Mouse (Mus musculus) left cerebral cortex, adult 11 months (tissue): ENCODE measurements around the gene Arl6ip4.
A peak's percentile ranks its signal among the peaks of the same experiment; 100 is the strongest.

ENCODE experiments used
- DNase-seq: peaks from one replicate; pipeline ENCODE4 v3.0.0; 2022; ENCODE audit warnings: low spot score

The Arl6ip4 gene

DNA sequence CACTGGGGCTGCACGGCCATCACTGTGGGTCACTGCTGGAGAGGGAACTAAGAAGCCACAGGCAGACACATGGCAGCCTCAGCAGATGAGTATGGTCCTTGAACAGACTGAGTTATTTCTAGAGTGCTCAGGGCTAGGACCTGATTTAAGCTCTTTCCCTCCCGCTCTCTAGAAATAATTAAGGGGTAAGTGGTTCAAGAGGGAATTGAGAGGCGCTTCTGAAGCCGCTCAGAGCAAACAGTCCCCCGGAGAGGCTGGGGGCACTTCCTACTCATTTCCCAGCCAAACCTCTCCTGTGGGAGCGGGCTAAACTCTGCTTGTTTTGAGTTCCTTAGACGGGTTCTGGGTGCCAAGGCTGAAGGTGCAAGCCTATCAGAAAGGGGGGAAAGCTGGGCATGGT is 35.0 kb downstream of the Arl6ip4 start:
- no peak for DNase-seq

DNA sequence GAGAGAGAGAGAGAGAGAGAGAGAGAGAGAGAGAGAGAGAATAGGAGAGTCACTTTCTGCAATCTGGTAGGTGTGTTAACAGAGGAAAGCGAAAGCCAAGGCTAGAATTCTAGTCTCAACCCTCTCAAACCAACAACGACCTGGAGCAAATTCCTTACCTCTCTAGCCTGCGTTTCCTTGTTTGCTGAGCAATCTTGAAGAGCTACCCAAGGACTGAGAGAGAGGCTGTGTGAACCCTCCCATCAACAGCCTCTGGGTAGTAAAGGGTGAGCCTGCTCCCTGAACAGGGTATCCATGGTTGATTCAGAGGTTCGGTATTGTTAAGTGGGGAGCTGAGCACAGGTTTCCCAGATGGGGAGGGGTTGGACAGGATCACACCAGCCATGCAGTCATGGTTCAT is 36.8 kb downstream of the Arl6ip4 start:
- no peak for DNase-seq

DNA sequence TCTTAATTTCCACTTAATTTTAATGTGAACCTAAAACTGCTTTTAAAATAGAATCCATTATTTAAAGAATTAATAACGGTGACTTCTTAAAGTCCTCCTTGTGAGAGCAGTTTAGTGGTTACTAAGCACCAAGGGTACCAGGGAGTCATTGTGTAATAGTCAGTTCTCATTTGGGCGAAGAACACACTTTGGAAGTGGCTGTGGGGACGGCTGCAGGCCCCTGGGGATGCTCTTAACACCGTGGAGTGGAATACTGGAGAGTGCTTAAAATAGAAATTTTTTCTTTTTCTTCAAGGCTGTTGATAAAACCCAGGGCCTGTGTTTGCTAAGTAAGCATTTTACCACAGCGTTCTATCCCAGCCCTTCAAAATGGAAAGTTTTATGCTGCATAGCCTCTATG is 40.1 kb downstream of the Arl6ip4 start:
- no peak for DNase-seq

DNA sequence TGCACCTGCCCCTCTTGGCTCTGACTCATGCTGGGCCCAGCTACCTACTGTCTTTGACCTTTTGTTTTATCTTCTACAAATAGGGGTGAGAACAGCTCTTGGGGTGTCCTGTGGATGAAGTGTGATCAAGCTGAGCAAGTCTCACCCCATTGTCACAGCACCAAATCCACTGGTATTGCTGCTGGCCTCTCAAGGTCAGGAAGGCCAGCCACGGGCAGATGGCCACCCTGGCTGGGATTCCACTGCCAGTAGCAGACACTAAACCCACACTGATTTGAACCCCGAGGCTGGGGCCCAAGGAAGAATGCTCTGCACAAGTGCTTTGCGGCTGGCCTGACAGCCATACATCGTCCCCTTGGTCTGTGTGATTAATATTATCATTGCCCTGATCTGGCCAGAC is 42.4 kb downstream of the Arl6ip4 start:
- DNase-seq: no peak

DNA sequence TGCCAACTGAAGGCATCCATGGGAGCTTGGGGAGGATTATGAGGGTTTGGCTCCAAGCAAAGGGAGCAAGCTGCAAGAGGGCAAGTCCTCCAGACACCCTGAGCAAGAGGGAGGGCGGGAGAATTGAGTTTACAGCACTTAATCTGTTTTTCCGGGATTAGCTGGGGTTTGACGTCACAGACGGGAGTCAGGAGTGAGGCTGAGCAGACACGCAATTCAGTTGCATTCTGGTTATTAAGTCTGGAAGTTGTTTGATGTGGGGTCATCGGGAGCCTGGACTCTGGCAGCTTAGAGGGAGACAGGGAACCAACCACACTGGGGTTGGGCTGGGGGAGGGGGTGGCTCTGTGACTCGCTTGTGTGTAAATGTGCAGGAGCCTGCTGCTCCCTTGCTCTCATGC is 43.6 kb downstream of the Arl6ip4 start:
- no peak for DNase-seq

DNA sequence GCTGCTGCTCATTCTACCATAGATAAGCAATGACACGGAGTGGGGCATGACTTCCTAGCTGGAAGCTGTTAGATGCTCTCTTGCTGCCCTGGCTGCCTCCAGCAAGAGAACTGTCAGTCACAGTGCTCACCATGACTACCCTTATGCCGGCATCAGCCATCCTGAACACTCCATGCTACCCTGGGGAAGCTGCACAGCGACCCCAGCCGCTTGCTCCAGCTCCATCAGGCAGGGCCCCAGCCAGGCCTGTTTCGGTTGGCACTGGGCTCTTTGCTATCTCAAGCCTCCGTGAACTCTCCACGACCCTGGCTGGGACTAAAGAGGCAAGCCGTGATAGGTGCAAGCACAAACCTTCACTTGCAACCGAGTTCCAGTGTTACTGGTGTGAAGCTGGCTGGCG is 45.9 kb downstream of the Arl6ip4 start:
- DNase-seq: no peak

DNA sequence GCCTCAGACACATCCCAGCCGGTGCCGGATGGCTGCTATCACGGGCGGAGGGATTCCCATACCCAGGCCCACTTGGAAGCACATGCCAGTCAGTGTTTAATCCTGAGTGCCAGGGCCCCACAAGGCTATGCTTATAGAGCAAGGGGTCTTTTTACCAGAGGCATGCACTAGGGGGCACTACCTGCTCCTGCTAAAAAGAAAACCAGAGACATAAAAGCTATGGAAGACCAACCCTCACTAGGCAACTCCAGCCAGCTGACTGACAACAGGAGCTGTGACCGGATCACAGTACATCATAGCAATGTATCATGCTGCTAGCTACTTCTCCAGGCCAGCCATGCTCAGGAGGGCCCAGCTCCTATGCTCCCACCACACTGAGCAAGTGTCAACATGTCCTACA is 46.7 kb downstream of the Arl6ip4 start:
- DNase-seq: peak; percentile 62

DNA sequence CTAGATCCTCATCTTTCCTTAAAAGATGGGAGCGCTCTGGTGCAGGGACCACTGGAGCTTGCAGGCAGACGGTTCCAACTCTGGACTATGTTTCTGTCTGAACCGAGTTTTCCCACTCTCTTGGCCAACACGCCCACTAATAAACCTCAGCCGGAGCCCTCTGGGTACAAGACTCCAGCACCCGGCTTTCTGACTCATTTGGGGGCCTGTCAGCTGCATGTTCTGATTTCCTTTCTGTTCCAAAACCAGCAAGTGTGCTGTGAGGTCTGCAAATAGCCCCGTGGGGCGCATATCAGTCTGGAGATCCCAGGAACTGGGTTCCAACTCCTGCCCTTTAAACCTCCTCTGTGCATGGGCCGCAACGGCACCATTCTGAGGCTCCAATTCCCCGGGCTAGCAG is 47.6 kb downstream of the Arl6ip4 start:
- DNase-seq: no peak

DNA sequence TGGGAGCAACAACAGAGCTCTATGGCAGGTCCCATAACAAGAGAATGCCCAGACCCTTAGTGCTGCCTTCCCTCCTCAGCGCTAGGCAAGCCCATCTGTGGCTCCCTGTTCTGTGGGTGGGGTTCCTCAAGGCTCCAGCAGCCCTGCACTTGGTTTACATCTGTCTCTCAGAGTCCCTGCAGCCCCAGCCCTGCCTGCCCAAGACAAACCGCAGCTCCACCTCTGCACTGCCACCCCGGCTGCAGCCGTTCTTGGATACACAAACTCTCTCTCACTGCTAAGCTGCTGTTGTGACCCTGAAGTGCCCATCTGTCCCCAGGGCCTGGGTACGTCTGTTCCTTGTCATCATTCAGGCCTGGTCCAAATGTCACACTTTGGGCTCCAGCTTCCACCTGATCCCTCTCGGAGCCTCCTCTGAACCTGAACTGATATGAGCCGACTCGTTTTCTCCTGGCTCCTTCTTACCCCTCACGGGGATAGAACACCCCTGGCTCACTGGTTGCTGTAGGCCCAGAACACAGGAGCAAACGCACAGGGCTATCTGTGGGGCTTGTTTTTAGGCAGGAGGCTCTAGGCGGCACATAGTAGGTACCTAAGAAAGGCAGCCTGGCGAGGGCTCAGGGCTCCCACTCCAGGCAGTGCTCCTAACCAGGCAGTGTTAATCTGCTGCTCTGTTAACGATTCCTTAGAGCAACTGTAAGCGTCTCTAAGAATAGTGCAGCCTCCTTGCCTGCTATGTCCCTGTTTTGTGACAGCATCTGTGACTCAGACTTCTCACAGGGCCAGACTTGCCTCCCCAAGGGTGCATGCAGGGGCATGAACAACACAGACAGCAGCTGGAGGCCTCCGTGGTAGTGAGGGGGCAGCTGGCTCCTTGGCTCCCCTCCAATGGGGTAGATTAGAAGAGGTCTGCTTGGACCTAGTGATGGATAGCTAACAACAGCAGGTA is 50.0 kb downstream of the Arl6ip4 start:
- peak; percentile 60 for DNase-seq

DNA sequence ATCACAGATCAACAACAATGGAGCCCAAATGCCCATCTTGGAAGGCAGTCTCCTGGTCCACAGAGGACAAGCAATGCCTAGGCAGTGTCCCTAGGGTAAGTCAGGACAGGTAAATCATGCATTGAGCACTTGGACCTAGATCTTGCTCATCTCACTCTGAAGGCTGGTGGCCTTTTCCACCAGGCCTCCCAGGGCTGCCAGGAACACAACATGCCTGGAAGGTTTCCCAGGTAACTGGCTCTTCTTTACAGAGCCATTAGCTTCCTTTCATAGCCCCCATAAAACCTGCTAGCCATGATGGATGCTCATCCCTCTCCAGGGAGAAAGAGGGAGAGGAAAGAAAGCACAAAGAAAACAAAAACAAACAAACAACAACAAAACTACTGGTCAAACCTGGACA is 50.9 kb downstream of the Arl6ip4 start:
- no peak for DNase-seq

DNA sequence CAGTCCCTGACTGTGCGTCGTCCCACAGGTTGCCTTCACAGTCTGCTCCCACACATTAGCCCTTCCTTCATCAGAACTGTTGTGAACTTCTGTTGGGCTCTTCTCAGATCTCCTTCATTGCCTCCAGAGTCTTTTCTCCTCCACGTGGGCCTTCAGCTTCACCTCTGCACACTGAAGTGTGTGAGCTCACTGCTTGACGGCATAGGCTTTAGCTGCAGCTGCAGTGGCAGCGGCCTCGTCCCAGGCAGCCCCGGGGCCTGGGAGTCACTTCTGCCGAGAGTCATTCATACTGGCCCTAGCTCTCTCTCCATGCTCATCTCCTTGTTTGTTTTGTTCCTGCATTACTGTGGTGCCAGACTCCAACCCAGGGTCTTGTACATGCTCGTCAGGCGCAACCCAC is 51.7 kb downstream of the Arl6ip4 start:
- DNase-seq: no peak
